Mouse (Mus musculus): ENCODE measurements around the gene Tap1.

The Tap1 gene

GRCm38 (mm10) chr17:34179913-34180859 lies 7.2 kb upstream of the Tap1 start:
- no peak for DNase-seq (ENCODE audit: low spot score in 2 of 2)

GRCm38 (mm10) chr17:34183564-34184219 lies 3.7 kb upstream of the Tap1 start:
- DNase-seq (ENCODE audit: low spot score in 2 of 2) = no peak

GRCm38 (mm10) chr17:34185526-34185925 lies 1.8 kb upstream of the Tap1 start:
- DNase-seq (ENCODE audit: low spot score in 2 of 2) = no peak

GRCm38 (mm10) chr17:34186885-34187260 lies 480 bp upstream of the Tap1 start:
- no peak for DNase-seq (ENCODE audit: low spot score in 2 of 2)

- no peak for DNase-seq (ENCODE audit: low spot score in 2 of 2)
Observed at GRCm38 (mm10) chr17:34188010-34188409, 657 bp downstream of the Tap1 start.

- no peak for DNase-seq (ENCODE audit: low spot score in 2 of 2)
Observed at GRCm38 (mm10) chr17:34188986-34189385, 1.6 kb downstream of the Tap1 start.

GRCm38 (mm10) chr17:34192852-34193251 lies 5.5 kb downstream of the Tap1 start:
- no peak for DNase-seq (ENCODE audit: low spot score in 2 of 2)

GRCm38 (mm10) chr17:34193468-34193867 lies 6.1 kb downstream of the Tap1 start:
- DNase-seq (ENCODE audit: low spot score in 2 of 2) = no peak

GRCm38 (mm10) chr17:34194723-34195122 lies 7.4 kb downstream of the Tap1 start:
- no peak for DNase-seq (ENCODE audit: low spot score in 2 of 2)

GRCm38 (mm10) chr17:34196491-34196890 lies 9.1 kb downstream of the Tap1 start:
- DNase-seq (ENCODE audit: low spot score in 2 of 2) = no peak

- peak; percentile 93 for DNase-seq (ENCODE audit: low spot score in 2 of 2)
Observed at GRCm38 (mm10) chr17:34196941-34197894, 9.9 kb downstream of the Tap1 start, which contains the start of gene Psmb8. Psmb8 (plus strand) TSS chr17:34197721.

GRCm38 (mm10) chr17:34197904-34198520 lies 10.7 kb downstream of the Tap1 start:
- peak in 1 of 2 experiments; percentile 49 for DNase-seq (ENCODE audit: low spot score in 2 of 2)

GRCm38 (mm10) chr17:34198521-34198912 lies 11.2 kb downstream of the Tap1 start:
- no peak for DNase-seq (ENCODE audit: low spot score in 2 of 2)

GRCm38 (mm10) chr17:34199050-34199619 lies 11.8 kb downstream of the Tap1 start:
- DNase-seq (ENCODE audit: low spot score in 2 of 2) = no peak

GRCm38 (mm10) chr17:34200047-34200446 lies 12.7 kb downstream of the Tap1 start:
- DNase-seq (ENCODE audit: low spot score in 2 of 2) = no peak

GRCm38 (mm10) chr17:34200772-34201505 lies 13.6 kb downstream of the Tap1 start:
- DNase-seq (ENCODE audit: low spot score in 2 of 2) = no peak

- no peak for DNase-seq (ENCODE audit: low spot score in 2 of 2)
Observed at GRCm38 (mm10) chr17:34201506-34202055, 14.2 kb downstream of the Tap1 start.

- no peak for DNase-seq (ENCODE audit: low spot score in 2 of 2)
Observed at GRCm38 (mm10) chr17:34202760-34203442, 15.5 kb downstream of the Tap1 start.

GRCm38 (mm10) chr17:34203444-34203843 lies 16.1 kb downstream of the Tap1 start, which contains the start of gene Tap2:
Tap2 (plus strand) TSS chr17:34203527.
- DNase-seq (ENCODE audit: low spot score in 2 of 2) = no peak
